Mouse (Mus musculus) thymus, adult 18-20 months (tissue): ENCODE results near the gene Glrx5.

Experiments
- DNase-seq, 2 experiments: peaks; one replicate each; pipeline ENCODE4 v3.0.0; 2022; ENCODE audit warnings: mixed read lengths in 2 of 2

The Glrx5 gene

GRCm38 (mm10) chr12:105004956-105005714, 27.4 kb upstream of the Glrx5 start:
- no peak for DNase-seq

DNA sequence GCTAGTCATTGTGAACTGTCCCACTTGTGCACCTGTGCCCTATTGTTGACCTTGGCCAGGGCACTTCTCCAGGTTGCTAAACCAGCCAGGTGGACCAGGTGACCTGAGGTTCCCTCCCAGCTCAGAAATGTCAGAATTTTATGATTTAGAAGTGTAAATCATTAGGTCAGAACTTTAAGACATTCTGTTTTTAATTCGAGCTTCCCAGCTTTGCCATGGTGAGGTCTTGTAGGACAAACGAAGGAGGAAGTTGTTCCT, 26.8 kb upstream of the Glrx5 start:
- no peak for DNase-seq

- no peak for DNase-seq
Observed at GRCm38 (mm10) chr12:105008150-105008549, 24.3 kb upstream of the Glrx5 start.

DNA sequence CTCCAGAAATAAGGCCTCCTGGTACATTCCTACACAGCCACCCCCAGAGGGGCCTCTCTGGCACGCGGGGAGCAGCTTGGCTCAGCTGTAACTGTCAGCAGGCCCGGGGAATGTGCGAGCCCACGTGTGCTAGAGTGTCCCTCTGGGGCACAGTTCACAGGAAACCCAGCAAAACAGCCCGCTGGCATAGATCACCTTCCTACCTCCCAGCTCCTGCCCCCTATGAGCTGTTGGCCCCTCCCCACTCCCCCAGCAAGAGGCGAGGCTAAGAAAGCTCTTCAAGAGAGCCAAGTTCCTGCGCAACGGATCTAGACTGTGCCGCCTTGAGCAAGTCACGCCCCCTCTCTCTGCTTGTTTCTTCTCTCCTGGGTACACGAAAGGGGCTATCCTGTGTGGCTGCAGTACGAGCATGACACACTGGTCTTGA, 23.7 kb upstream of the Glrx5 start:
- DNase-seq: peak; percentile 81 to 91

- peak; percentile 75 to 76 for DNase-seq
Observed at GRCm38 (mm10) chr12:105009370-105010212, 22.9 kb upstream of the Glrx5 start, which contains the start of gene Syne3. TSS of gene Syne3 (minus strand) at chr12:105009809.

GRCm38 (mm10) chr12:105010213-105010790, 22.2 kb upstream of the Glrx5 start:
- DNase-seq: no peak

DNA sequence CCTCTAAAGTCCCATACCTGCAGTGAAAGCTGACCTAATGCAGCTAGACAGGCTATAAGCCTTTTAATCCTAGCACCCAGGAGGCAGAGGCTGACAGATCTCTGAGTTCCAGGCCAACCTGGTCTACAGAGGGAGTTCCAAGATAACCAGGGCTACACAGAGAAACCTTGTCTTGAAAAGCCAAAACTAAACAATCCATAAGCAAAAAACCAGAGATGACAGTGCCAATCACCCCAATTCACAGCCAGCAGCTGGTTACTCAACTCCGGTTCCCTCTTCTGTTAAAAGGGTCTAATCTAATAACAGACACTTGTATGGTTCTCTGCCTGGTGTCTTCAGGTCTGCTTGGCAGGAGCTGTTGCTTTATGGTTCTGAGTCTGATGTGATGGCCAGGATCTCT, 20.9 kb upstream of the Glrx5 start:
- no peak for DNase-seq

DNA sequence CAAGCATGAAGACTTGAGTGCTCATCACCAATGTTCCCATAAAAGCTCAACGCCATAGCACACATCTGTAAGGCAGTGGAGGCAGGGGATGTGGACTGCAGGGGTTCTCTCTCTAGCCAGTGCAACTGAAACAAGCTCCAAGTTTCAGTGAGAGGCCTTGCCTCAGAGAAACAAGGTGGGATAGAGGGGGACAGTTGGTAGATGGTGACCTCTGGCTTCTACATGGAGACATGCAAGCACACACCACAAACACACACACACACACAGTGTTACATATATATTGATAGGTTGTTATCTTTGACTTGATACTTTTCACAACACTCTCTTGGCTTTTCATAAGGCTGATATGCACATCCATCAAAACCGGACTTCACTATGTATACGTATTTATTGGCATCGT, 20.2 kb upstream of the Glrx5 start:
- no peak for DNase-seq

- peak; percentile 80 to 86 for DNase-seq
Observed at GRCm38 (mm10) chr12:105013065-105013464, 19.4 kb upstream of the Glrx5 start.

GRCm38 (mm10) chr12:105016199-105016598, 16.3 kb upstream of the Glrx5 start:
- no peak for DNase-seq

GRCm38 (mm10) chr12:105016639-105017038, 15.8 kb upstream of the Glrx5 start:
- no peak for DNase-seq

- DNase-seq: no peak
Observed at GRCm38 (mm10) chr12:105019359-105020219, 12.9 kb upstream of the Glrx5 start.

DNA sequence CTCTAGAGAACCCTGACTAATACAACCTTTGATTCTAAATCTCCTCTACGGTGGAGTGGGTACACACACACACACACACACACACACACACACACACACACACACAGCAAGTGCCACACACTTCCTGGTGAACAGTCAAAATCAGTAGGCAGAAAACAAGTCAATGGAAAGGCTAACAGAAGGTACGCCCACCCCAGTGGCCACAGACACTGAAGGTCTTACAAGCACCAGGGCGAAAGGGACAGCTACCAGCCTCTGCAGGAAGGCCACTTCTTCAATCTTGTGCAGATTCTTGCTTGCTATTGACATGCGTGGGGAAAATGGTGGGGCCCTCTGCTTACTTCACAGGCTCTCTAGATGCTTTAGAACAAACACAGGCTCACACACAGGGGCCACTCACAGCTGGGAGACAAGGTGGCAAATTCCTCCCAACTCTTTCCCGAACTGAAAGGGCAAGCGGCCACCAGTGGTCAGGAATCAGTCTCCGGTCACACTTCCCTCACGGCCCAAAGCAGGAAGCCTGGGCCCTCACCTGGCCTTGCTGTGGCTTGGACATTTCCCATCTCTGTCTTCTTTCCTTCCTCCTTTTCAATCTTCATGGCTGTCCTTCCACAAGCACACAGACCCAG, 10.9 kb upstream of the Glrx5 start:
- no peak for DNase-seq

DNA sequence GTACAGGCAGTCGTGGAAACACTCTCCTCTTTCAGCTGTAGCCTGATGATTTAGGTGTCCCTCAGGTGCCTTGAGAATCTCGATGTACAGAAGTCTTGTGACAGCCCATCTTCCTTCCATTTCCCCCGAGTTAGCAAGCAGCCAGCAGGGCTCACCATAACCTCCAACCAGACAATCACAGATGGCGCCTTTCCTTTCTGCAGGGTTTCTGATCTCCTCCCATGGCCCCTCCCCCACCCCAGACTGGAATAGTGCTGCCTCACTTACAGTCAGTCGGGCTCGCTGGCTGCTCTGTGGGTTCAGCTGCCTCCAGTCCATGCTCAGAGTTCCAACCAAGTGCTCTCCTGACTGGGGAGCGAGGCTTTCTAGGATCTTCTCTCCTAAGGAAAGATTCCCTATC, 10.3 kb upstream of the Glrx5 start:
- DNase-seq: no peak

DNA sequence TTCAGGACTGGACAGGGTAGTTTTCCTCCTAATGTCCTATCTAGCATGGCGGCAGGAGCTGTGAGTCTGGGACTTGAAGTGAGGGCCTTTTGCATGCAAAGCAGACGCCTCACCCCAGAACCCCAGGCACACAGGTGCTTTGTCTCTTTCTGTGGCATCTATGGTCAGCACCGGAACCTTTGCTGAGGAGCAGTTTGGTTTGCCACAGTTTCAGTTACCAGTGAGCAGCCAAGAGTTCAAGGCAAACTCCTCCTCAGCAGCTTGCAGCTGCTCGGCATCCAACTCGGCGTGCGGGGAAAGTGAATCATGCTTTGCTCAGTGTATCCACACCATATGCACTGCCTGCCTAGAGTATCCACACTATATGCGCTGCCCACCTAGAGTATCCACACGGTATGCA, 9.7 kb upstream of the Glrx5 start:
- DNase-seq: no peak

GRCm38 (mm10) chr12:105025271-105025946, 7.1 kb upstream of the Glrx5 start:
- no peak for DNase-seq

DNA sequence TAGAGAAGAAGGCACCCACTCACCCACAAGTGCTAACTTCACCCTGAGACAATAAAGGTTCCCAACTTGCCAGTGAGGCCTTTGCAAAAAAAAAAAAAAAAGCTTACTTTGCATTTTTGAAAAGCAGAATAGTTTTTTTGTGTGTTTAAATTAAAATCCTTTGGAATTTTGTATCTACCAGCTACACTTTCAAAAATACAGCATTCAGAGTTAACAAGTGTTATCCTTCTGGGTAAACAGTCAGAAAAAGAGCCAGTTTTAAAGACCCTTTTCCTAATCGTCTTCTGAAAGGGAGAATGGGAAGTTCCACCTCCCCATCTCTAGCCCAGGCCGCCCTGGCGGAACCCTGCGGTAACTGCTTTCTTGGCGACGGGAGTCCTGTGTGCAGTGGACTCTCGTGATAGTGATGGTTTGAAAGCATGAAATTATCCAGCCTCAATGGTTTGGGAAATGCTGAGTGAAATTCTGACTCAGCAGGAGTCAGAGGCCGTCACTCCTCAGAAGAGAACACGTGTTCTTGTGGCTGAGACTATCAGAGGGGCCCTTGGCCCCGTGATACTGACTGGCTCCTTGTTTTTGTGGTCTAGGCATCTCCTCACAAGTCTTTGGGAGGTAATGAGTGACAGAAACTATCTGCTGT, 6.4 kb upstream of the Glrx5 start:
- no peak for DNase-seq

DNA sequence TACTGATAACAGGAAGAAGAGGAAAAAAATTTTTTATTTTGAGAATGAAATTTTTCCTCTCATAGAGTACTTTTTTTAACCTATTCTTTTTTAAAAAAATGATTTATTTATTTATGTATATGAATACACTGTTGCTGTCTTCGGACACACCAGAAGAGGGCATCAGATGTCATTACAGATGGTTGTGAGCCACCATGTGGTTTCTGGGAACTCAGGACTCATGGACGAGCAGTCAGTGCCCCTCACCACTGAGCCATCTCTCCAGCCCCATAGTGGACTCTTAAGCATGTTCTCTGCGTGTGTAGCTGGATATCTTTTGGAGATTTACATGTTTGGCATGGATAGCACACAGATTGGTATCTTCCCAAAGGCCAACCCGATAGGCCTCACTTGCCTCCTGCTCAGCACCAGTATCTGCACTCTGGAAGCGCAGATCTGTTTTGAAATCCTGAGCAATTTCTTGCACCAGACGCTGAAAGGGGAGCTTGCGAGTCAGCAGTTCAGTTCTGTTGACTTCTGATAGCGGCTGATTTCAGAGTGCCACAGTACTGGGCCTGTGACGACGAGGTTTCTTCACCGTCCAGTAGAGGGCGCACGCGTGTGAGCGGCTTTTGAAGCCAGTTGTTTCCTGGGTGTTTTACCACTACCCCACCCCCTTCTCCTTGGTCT, 5.0 kb upstream of the Glrx5 start:
- peak; percentile 74 to 83 for DNase-seq

DNA sequence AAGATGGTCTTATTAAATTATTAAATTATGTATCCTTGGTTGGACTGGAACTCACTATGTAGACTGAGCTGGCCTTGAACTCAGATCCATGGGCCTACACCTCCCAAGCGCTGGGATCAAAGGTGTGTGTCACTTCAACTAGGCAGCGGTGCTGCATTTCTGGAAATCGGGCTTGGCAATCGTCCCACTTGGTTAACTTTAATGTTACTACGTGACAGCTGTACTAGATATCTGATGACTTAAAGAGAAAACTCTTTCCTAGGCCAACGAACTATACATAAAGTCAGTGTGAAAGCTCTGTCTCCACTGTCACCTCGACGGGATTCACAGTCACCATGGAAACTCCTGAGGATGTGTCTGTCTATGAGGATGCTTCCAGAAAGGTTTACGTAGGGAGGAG, 2.6 kb upstream of the Glrx5 start:
- no peak for DNase-seq
